Mouse (Mus musculus) frontal cortex, postnatal 25 days (tissue): ENCODE measurements at regions not wholly inside any gene's neighbourhood (a gene's known extent, or its start where the extent isn't known, plus 50 kb on each side); places are given as distances from the start of the nearest gene placed in this dataset.
A peak's percentile ranks its signal among the peaks of the same experiment; 100 is the strongest.

Experiments
- DNase-seq, 2 experiments: peaks; one replicate each; pipeline ENCODE4 v3.0.0; 2022; ENCODE audit warnings: low spot score in 2 of 2

DNA sequence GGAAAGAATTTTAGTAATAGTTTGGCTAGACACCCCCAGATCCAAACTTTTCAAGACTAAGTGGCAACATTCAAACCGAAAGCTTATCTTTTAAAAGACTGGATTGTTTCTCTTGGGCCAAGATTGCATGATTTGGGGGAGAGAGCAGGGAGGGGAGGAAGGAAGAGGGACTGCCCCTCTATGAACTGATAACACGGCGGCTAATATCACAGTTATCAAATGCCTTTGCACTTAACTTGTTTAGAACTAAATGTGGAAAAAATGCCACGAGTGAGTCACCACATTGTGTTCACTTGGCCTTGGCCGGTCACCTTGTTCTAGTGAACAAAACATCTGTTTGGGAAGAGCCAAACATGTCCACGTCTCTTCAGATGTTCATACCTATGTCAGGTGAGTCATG, 92.3 kb downstream of the Tes start:
- DNase-seq: no peak

- no peak for DNase-seq
These were observed 105.2 kb downstream of the Tes start for GRCm38 (mm10) chr6:17169971-17170781.

DNA sequence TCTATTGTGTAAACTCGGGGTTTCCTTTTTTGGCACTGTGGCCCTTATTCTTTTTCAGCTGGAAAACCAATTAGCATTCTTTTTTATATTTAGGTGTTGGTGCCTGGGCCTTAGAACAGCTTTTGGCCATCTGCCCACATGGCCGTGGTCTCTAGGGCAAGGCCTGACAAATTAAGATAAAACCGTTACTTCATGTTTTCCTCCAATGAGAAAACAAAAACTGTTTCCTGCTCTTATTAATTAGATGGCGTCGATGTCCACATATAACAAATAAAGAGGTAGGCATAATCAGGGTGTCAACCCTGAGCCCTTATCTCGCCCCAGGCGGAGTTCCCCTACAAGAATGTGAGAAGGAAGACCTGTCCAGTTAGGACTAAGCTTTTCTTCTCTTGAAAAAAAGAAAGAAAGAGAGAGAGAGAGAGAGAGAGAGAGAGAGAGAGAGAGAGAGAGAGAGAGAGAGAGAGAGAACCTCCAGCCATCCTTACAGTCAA, 105.9 kb downstream of the Tes start:
- DNase-seq: no peak

GRCm38 (mm10) chr6:17171273-17172011, 106.5 kb downstream of the Tes start:
- DNase-seq: peak in 1 of 2 experiments; percentile 37

DNA sequence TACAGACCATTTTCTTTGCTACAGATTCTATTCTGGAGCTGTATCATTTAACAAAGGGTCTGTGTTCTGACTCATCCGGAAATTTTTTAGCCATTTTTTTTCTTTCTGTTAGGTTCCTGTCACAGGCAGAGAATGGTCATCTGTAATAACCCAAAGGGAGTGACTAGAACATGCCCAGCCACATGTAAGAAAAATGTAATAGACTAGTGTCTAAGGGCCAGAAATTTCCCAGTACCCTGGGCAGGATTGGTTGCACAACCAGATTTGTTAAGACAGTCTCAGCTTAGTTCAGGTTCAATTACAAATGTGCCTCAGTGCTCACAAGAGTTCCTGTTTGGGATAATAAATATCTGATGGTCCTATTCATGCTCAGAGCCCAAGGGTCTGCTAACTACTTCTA, 107.1 kb downstream of the Tes start:
- DNase-seq: no peak

DNA sequence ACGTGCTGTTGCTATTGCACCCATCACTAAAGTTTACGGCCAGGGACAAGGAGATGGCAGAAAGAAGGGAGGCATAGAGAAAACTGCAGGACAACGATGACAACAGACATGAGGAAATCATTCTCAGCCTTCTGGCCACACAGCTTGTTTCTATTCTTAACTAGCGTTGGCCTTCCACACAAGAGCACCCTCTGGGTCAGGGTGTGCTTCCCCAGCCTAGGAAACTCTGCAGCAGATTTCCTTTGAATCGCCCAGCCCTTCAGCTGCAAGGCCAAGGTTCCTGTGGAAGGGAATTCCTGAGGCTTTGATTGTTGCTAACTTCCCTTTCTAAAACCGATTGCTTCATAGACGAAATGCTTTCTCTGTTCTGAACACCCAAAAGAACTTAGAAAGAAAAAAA, 103.8 kb upstream of the Cav2 start:
- no peak for DNase-seq

- no peak for DNase-seq
These were observed 101.5 kb upstream of the Cav2 start for GRCm38 (mm10) chr6:17179476-17179875.

DNA sequence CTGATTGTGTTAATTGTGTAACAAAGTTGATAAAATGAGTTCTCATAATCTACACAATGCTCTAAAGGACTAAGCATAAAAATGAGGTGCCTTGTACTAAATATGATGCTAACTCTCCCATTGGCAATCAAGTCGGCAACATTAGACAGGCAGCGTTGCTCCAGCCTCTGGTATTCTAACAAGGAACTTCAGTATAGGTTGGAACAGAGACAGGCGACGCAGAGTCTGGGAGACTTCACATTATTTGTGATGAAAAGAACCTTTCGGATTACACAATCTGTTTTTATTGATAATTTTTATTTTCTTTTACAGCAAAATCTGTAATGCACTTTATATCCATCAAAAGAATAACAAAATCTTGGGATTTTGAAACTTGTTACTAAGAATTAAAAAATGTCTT, 94.4 kb upstream of the Cav2 start:
- no peak for DNase-seq

DNA sequence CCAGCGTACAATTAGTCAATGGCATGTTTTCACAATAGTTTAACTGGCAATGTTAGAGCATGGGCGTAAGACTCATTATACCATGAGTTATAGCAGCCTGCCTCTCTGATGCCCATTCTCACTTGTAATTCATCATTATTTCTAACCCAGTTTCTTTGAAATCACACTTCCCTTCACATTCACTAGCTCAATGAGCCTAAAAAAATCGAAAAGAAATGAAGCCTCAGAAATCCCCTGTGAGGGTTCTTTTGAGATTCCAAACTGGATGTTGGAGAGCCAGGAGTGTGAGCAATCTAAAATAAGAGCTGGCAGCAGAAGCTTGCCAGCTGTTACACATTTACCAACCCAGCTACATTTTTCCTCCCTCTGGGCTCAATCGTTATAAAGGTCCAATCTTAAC, 93.9 kb upstream of the Cav2 start:
- DNase-seq: no peak

DNA sequence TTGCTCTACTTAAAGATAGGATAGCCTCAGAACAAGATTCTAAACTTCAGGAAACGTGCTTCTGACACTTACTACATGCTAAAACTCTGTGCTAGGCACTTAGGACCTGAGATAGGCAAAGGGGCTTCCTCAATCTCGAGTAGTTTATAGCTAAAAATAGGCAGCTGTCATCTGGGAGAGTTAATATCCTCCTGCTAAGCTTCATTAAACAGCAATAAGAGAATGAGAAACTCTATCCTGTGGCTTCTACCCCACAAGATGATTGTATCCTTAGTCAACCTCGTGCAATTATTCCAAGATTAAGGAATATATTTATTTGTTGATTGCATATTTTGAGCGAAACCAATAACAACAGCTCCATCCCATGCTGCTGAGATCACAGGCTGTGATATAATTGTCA, 85.4 kb upstream of the Cav2 start:
- DNase-seq: no peak

GRCm38 (mm10) chr6:17197728-17198397, 83.1 kb upstream of the Cav2 start:
- no peak for DNase-seq

DNA sequence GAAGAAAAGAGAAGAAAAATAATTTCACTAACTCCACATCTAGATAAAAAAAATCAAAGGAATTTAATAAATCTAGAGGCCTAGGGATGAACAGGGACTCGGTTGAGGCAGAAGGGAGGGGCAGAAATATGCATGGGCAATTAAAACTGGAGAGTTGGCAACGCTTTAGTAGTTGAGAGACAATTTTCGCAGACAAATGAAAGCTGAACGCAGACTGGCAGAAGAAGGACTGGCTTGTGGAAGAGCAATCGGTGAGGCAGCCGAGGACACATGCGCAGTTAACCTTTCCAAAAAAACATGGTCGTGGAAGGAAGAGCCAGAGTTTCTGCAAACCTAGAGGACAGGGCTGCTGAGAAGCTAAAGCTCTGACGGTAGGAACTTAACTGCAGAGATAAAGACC, 82.1 kb upstream of the Cav2 start:
- no peak for DNase-seq

- no peak for DNase-seq
These were observed 78.9 kb upstream of the Cav2 start for GRCm38 (mm10) chr6:17201916-17202636.

GRCm38 (mm10) chr6:17203302-17203701, 77.7 kb upstream of the Cav2 start:
- no peak for DNase-seq

GRCm38 (mm10) chr6:17203900-17204686, 76.9 kb upstream of the Cav2 start:
- DNase-seq: no peak

- no peak for DNase-seq
These were observed 74.1 kb upstream of the Cav2 start for GRCm38 (mm10) chr6:17206932-17207331.

DNA sequence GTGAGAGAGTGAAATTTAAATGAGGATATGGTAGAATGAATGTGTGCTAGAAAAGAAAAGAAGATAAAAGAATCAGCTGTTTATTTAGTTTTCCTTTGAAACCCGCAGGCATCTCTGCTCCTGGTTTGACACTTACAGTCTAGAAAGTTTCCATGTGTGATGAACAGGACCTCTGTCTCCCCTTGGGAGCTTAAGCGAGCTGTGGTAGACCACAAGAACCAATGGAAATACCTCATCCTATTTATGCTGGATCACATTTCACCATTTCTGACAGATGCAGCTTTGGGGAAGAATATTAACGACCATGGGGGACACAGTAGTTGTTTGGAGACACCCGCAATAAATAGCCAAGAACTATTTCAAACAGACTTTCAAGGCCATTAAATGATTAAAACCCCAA, 71.2 kb upstream of the Cav2 start:
- no peak for DNase-seq

DNA sequence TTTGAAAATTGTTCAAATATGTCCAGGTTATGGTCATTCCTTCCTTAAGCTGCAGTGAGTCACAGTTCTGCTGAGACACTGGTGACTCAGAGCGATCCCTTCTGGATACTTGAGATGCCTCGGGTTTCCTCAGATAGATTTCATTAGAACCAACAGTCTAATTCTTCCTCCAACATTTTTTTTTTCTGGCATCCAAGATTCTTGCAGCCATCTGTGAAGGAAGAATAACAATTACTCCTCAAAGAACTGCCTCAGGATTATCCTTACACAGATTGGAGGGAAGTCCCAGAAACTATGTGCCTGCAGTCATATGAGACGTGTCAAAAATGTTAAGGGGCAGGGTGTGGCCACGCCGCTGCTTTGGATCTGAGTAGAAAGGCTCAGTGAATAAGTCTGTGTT, 69.6 kb upstream of the Cav2 start:
- no peak for DNase-seq

DNA sequence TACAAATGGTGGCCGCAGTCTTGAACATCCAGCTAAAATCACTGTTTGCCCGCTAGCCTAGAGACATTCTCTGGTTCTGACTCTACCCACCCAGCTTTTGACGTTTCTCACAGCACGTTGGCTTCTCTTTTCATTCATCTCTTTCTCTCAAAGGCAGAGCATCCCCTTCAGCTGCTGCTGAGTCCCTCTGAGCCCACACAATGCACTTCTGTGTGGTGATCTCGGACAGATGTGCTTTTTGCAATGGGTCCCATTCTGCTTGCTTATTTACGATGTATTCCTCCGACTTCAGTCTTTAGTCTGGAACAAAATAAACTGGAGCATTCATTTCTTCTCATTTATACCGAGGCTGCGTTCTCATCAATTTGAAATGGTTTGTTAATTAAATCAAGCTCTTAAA, 66.2 kb upstream of the Cav2 start:
- DNase-seq: no peak

GRCm38 (mm10) chr6:17216442-17216841, 64.5 kb upstream of the Cav2 start:
- DNase-seq: no peak

- no peak for DNase-seq
These were observed 57.2 kb upstream of the Cav2 start for GRCm38 (mm10) chr6:17223744-17224143.
